Mouse (Mus musculus) adipocyte (in vitro differentiated cells): ENCODE results near the gene Plekhg6.

Experiments
- DNase-seq: peaks from one replicate; pipeline ENCODE4 v3.0.0-alpha.2; 2016; ENCODE audit warnings: low spot score

Gene Plekhg6

GRCm38 (mm10) chr6:125385066-125385974 is 4.7 kb upstream of the Plekhg6 start:
- peak; percentile 66 for DNase-seq

- DNase-seq: no peak
These were observed 1.4 kb upstream of the Plekhg6 start for GRCm38 (mm10) chr6:125382024-125382423.

GRCm38 (mm10) chr6:125379781-125380180 is 812 bp downstream of the Plekhg6 start:
- DNase-seq: no peak

- no peak for DNase-seq
These were observed 2.0 kb downstream of the Plekhg6 start for GRCm38 (mm10) chr6:125378621-125379020.

- peak; percentile 99 for DNase-seq
These were observed 2.8 kb downstream of the Plekhg6 start for GRCm38 (mm10) chr6:125377582-125378451.

GRCm38 (mm10) chr6:125377042-125377441 is 3.6 kb downstream of the Plekhg6 start:
- peak; percentile 91 for DNase-seq

- DNase-seq: no peak
These were observed 12.7 kb downstream of the Plekhg6 start for GRCm38 (mm10) chr6:125367758-125368371.

GRCm38 (mm10) chr6:125366133-125366532 is 14.5 kb downstream of the Plekhg6 start:
- DNase-seq: peak; percentile 57

GRCm38 (mm10) chr6:125365522-125365921 is 15.1 kb downstream of the Plekhg6 start:
- DNase-seq: no peak

- DNase-seq: no peak
These were observed 16.1 kb downstream of the Plekhg6 start for GRCm38 (mm10) chr6:125364448-125364847.

- peak; percentile 29 for DNase-seq
These were observed 16.9 kb downstream of the Plekhg6 start for GRCm38 (mm10) chr6:125363451-125364242.

GRCm38 (mm10) chr6:125363021-125363420 is 17.6 kb downstream of the Plekhg6 start:
- DNase-seq: no peak

- peak; percentile 68 for DNase-seq
These were observed 18.9 kb downstream of the Plekhg6 start for GRCm38 (mm10) chr6:125361467-125362291.

GRCm38 (mm10) chr6:125360846-125361245 is 19.7 kb downstream of the Plekhg6 start:
- no peak for DNase-seq

GRCm38 (mm10) chr6:125359999-125360398 is 20.6 kb downstream of the Plekhg6 start:
- DNase-seq: no peak

GRCm38 (mm10) chr6:125357334-125357733 is 23.3 kb downstream of the Plekhg6 start:
- DNase-seq: no peak

GRCm38 (mm10) chr6:125356264-125356663 is 24.3 kb downstream of the Plekhg6 start:
- DNase-seq: peak; percentile 82

- peak; percentile 33 for DNase-seq
These were observed 25.3 kb downstream of the Plekhg6 start for GRCm38 (mm10) chr6:125355197-125355741.

GRCm38 (mm10) chr6:125354352-125355151 is 26.0 kb downstream of the Plekhg6 start:
- peak; percentile 90 for DNase-seq
